Mouse (Mus musculus): ENCODE data around the gene Hist1h2an. TPM values are rescaled to one million over a fixed set of nuclear protein-coding genes. Genes with fewer than 3 reads are reported as not detected.
A peak's percentile ranks its signal among the peaks of the same experiment; 100 is the strongest.
"Not testable (repeated sequence)": the region's sequence is repeated elsewhere in the genome, so short reads cannot be mapped to it uniquely, and the experiment has no call there.

Hist1h2an gene
- polyA plus RNA-seq, 1 experiment from 2014 or later: 2.3 TPM

DNA sequence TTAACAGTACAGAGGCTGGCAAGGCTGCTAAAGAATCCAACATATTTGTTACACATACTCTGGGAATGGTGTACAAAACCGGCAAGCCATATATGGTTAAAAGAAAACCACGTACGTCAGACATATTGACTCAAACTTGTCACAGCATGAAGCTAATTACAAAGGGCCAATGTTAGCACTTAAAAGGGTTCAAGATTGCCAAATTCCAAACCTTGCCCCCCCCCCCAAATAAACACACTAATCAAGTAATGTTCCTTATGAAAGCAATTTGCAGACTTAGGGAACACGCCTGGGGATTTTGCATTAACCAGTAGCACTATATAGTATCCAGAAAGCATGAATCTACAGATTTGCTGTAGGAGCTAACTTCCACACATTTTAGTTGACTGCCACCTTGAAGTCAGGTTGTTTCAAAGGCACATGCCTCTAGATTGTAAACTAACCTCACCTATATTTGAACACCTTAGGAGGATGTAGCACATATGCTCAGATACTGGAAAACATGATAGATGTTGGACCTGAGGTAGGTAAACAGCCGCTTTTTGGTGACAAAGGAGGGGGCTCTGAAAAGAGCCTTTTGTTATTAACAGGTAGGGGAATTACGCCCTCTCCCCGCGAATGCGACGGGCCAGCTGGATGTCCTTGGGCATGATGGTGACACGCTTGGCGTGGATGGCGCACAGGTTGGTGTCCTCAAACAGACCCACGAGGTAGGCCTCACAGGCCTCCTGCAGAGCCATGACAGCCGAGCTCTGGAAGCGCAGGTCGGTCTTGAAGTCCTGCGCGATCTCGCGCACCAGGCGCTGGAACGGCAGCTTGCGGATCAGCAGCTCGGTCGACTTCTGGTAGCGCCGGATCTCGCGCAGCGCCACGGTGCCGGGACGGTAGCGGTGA lies 4.4 kb downstream of the Hist1h2an start:
- H3K36me3 ChIP-seq: not testable (repeated sequence)

DNA sequence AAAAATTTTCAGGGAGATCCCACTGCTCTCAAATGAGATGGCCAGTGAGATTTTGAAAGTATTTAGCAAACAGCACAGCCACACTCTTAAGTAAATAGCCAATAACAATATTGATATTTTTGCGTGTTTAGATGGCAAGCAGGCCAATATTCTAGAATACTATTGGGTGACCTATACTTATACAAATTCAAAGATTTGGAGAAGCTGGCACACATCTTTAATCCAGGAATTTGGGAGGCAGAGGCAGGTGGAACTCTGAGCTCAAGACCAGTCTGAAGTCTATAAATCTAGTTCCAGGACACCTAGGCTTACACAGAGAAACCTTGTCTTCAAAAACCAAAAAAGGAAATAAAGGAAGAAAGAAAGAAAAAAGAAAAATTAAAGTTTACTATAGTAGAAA lies 5.4 kb downstream of the Hist1h2an start:
- H3K4me1 ChIP-seq (replicated peaks): peaks cover 37% of the 10 kb centered on the region
- WGBS: 95% methylated on average over 1 of the region's 1 CpGs
- no peak overlapping the region for H3K27ac ChIP-seq
- no peaks in the 10 kb centered on the region for H3K9me3 ChIP-seq (replicated peaks)
- H3K36me3 ChIP-seq: no peaks in the 10 kb centered on the region
- H3K4me3 ChIP-seq: no peak overlapping the region
- no peaks in the 10 kb centered on the region for H3K27me3 ChIP-seq
- H3K9ac ChIP-seq: no peak overlapping the region
- no peak overlapping the region for H3K4me2 ChIP-seq
- ATAC-seq (replicated peaks; ENCODE audit: insufficient number of reproducible peaks, insufficient read depth, low FRiP score, low read depth): no peak

More for the DNA sequence above, 4.4 kb downstream of the Hist1h2an start:
- Histone ChIP-seq H3K27ac (peak overlapping the region; percentile 73), H3K4me1 (replicated peaks) (peaks cover 37% of the 10 kb centered on the region), H3K4me3 (peak overlapping the region; percentile 51), H3K9ac (peak overlapping the region; percentile 62), H3K4me2 (peak overlapping the region; percentile 76)
- H3K27me3 ChIP-seq; H3K9me3 ChIP-seq (replicated peaks); ATAC-seq (replicated peaks; ENCODE audit: insufficient number of reproducible peaks, insufficient read depth, low FRiP score, low read depth): not testable (repeated sequence)
- WGBS: 1% methylated on average over 14 of the region's 35 CpGs

DNA sequence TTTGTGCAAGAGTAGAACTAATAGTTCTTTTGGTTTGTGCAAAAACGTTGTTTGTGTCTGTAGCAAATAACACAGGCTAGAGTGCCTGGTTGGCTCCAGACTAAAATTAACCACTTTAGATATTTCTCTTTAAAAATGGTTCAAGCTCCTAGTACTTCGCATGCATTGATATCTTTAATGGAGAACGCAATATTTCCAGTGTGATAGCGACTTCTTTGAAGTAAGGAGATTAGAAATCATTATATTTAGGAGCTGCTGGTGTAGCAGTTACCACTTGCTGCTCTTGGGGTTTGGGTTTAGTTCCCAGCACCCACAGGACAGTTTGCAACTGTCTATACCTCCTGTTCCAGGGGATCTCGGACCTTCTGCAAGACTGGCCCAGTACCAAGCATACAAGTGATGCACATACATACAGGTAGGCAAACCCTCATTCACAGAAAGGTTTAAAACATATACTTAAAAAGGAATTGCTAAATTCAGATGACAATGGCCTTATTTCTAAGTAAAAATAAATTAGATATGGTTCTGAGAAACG lies 5.9 kb downstream of the Hist1h2an start:
- H3K27ac ChIP-seq: peak overlapping the region; percentile 89; the same call in 1 of the 2 replicates
- H3K4me1 ChIP-seq (replicated peaks): peaks cover 35% of the 10 kb centered on the region
- no peaks in the 10 kb centered on the region for H3K9me3 ChIP-seq (replicated peaks)
- WGBS: 46% methylated on average over 6 of the region's 6 CpGs
- H3K27me3 ChIP-seq: no peaks in the 10 kb centered on the region
- H3K9ac ChIP-seq: 0 out of 2 replicates have a peak overlapping the region, but pooled peaks have one; percentile 72
- no peak for ATAC-seq (replicated peaks; ENCODE audit: insufficient number of reproducible peaks, insufficient read depth, low FRiP score, low read depth)
- peak overlapping the region; percentile 64; the same call in 1 of the 2 replicates for H3K4me3 ChIP-seq
- H3K36me3 ChIP-seq: no peaks in the 10 kb centered on the region
- H3K4me2 ChIP-seq: peak overlapping the region; percentile 93

DNA sequence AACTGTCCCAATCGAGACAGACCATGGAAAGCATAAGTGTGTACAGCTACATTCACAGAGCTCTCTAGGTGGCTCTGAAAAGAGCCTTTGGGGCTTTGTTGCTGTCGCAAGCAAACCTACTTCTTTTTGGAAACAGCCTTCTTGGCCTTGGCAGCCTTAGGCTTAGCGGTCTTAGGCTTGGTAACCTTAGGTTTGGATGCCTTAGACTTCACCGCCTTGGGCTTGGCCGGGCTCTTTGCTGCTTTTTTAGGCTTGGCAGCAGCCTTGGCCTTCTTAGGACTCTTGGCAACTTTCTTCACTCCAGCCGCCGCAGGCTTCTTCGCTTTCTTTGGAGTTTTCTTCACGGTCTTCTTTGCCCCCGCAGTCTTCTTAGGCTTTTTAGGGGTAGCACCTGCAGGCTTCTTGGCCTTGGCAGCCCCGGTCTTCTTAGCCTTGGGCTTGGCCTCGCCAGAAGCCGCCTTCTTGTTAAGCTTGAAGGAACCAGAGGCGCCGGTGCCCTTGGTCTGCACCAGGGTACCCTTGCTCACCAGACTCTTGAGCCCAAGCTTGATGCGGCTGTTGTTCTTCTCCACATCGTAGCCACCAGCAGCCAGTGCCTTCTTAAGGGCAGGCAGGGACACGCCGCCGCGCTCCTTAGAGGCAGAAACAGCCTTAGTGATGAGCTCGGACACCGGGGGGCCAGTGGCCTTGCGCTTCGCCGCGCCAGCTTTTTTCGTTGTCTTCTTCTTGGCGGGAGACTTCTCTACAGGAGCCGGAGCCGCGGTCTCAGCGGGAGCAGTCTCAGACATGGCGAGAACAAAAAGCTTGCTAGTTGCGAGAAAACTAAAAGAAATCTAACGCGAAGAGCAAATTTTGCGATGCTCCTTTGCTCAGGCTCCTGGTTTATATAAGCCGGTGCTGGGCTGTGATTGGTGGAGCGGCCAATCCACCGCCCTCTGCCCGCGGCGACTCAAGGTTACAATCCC lies 7.0 kb downstream of the Hist1h2an start, which contains the start of gene Hist1h1b:
Gene Hist1h1b (minus strand): TSS at position 859 of the 965 bp plus-strand sequence.
- Histone ChIP-seq H3K4me2 (peak within 1 kb of the TSS; percentile 93), H3K36me3 (no peaks in the 10 kb centered on the region), H3K4me1 (replicated peaks) (peaks cover 30% of the 10 kb centered on the region), H3K27me3 (no peaks in the 10 kb centered on the region), H3K27ac (peak within 1 kb of the TSS; percentile 89), H3K4me3 (peak within 1 kb of the TSS; percentile 64), H3K9ac (peak within 1 kb of the TSS; percentile 72), H3K9me3 (replicated peaks) (no peaks in the 10 kb centered on the region)
- under 1% methylated on average over 44 of the region's 44 CpGs for WGBS
- peak; percentile 52 for ATAC-seq (replicated peaks; ENCODE audit: insufficient number of reproducible peaks, insufficient read depth, low FRiP score, low read depth)

DNA sequence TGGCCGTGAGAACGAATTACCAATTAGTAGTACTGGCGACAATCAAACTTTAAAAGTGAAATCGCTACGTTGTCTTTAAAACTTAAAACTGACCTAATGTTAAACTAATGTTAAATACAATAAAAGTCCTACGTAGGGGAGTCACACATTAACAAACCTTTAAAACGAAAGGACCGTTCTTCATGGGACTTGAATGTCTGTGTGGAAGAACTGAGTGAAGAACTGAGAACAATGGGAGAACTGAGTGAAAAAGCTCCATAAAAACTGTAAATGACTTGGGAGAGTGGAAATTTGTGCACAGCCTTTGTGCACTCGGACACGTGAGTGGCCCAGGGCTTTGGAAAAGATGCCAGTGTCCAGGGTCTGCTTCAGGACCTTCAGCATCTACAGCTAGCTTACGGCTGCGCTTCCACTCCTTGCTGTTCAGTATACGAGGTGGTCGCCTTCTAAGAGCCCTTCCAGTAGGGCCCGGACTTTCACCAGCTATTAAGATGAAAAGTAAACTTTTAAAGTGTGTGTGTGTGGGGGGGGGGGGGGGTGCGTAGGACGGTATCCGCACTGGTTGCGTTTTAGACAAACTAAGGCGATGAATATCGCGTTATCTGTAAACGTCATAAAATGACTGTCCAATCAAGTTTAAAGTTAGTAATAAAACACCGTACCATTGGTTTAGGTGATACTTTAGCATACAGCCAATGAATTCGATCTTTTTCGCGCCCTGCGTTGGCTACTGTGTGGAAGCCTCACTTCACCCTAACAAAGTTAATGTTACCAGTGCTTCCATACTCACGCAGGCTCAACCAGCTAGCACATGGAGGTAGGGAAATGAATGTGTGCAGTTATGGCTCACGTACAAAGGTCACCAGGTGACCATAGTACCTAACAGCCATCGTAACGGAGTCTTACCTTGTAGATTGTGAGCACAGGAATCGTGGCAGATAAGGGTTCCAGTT lies 7.9 kb downstream of the Hist1h2an start:
- ATAC-seq (replicated peaks; ENCODE audit: insufficient number of reproducible peaks, insufficient read depth, low FRiP score, low read depth): peak; percentile 72
- peak overlapping the region; percentile 72 for H3K9ac ChIP-seq
- H3K4me1 ChIP-seq (replicated peaks): peaks cover 26% of the 10 kb centered on the region
- peak overlapping the region; percentile 64 for H3K4me3 ChIP-seq
- no peaks in the 10 kb centered on the region for H3K27me3 ChIP-seq
- H3K36me3 ChIP-seq: no peaks in the 10 kb centered on the region
- H3K9me3 ChIP-seq (replicated peaks): no peaks in the 10 kb centered on the region
- 6% methylated on average over 33 of the region's 33 CpGs for WGBS
- peak overlapping the region; percentile 93 for H3K4me2 ChIP-seq
- H3K27ac ChIP-seq: peak overlapping the region; percentile 89

DNA sequence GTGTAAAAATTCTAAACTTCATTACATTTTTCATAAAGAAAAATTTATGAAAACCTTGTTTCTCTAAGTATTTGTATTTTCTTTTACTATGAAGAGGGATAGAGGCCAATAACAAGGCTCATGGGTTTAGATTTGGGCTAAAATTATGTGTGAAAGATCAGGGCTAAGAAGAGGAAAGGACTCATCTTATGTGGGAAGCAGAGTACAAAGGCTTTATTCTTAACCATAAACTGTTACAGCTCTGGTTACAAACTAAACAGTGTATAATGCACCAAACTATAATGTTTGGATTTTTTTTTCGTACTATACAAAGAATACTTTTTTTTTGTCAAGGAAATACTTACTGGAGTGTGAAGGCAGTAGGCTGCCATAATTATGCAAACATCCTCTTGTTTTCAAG lies 31.3 kb downstream of the Hist1h2an start:
- Histone ChIP-seq H3K27me3 (no peaks in the 10 kb centered on the region), H3K9ac (no peak overlapping the region), H3K27ac (no peak overlapping the region), H3K4me3 (0 out of 2 replicates have a peak overlapping the region, but pooled peaks have one; percentile 11), H3K9me3 (replicated peaks) (no peaks in the 10 kb centered on the region), H3K4me2 (peak overlapping the region; percentile 48), H3K36me3 (no peaks in the 10 kb centered on the region), H3K4me1 (replicated peaks) (peaks cover 20% of the 10 kb centered on the region)
- ATAC-seq (replicated peaks; ENCODE audit: insufficient number of reproducible peaks, insufficient read depth, low FRiP score, low read depth): no peak
- 82% methylated on average over 1 of the region's 1 CpGs for WGBS

DNA sequence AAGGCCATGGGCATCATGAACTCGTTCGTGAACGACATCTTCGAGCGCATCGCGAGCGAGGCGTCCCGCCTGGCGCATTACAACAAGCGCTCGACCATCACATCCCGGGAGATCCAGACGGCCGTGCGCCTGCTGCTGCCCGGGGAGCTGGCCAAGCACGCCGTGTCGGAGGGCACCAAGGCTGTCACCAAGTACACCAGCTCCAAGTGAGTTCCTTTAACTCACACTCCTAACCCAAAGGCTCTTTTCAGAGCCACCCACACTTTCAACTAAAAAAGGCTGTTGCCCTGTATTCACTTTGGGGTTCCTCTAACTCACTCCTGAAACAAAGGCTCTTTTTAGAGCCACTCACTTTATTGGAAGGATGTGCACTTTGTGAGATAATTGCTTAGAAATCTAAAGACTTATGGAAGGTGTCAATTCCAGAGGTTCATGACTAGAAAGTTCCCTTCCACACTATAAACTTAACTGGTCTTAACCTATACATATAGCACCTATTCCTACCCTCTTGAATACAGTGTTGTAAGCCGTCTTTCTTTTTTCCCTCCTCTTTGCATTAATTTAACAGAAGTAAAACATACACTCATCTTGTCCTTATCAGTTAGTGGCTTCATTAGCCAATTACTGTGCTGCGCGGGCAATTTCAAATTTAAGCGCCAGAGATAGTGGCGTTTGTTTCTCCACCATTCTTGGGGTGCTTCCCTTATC lies 32.6 kb downstream of the Hist1h2an start:
- H3K9me3 ChIP-seq (replicated peaks); ATAC-seq (replicated peaks; ENCODE audit: insufficient number of reproducible peaks, insufficient read depth, low FRiP score, low read depth); H3K36me3 ChIP-seq; H3K27me3 ChIP-seq: not testable (repeated sequence)
- H3K4me3 ChIP-seq: peak overlapping the region; percentile 55
- H3K4me2 ChIP-seq: peak overlapping the region; percentile 74
- peak overlapping the region; percentile 57 for H3K9ac ChIP-seq
- 2% methylated on average over 17 of the region's 26 CpGs for WGBS
- H3K4me1 ChIP-seq (replicated peaks): peaks cover 23% of the 10 kb centered on the region
- peak overlapping the region; percentile 92 for H3K27ac ChIP-seq

DNA sequence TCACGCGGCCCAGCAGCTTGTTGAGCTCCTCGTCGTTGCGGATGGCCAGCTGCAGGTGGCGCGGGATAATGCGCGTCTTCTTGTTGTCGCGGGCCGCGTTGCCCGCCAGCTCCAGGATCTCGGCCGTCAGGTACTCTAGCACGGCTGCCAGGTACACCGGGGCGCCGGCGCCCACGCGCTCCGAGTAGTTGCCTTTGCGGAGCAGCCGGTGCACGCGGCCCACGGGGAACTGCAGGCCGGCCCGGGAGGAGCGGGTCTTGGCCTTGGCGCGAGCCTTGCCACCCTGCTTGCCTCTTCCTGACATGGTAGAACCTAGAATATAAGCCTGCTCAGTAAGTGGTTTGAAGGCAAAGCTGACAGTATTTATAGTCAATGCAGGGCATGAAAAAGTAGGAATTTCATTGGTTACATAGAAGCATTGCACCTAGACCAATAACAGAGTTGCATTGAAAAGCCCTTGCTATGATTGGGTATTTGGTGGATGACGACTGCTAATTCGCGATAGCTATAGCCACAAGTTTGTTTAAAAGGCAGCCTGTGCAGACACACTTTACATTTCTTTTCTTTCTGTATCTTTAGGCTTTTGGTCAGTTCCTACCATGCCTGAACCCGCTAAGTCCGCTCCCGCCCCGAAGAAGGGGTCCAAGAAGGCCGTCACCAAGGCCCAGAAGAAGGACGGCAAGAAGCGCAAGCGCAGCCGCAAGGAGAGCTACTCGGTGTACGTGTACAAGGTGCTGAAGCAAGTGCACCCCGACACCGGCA lies 33.3 kb downstream of the Hist1h2an start, which contains the start of the genes Hist1h2ak and Hist1h2bn:
Gene Hist1h2ak (minus strand): TSS at position 304 of the 762 bp plus-strand sequence.
Gene Hist1h2bn (plus strand): TSS at position 600 of the 762 bp plus-strand sequence.
- Histone ChIP-seq H3K4me1 (replicated peaks) (peaks cover 25% of the 10 kb centered on the region), H3K4me3 (peak within 1 kb of the TSS; percentile 55), H3K27ac (peak within 1 kb of the TSS; percentile 92), H3K4me2 (peak within 1 kb of the TSS; percentile 74), H3K9ac (peak within 1 kb of the TSS; percentile 60)
- H3K9me3 ChIP-seq (replicated peaks); H3K27me3 ChIP-seq; H3K36me3 ChIP-seq: not testable (repeated sequence)
- 1% methylated on average over 48 of the region's 50 CpGs for WGBS
- ATAC-seq (replicated peaks; ENCODE audit: insufficient number of reproducible peaks, insufficient read depth, low FRiP score, low read depth): peak; percentile 92

DNA sequence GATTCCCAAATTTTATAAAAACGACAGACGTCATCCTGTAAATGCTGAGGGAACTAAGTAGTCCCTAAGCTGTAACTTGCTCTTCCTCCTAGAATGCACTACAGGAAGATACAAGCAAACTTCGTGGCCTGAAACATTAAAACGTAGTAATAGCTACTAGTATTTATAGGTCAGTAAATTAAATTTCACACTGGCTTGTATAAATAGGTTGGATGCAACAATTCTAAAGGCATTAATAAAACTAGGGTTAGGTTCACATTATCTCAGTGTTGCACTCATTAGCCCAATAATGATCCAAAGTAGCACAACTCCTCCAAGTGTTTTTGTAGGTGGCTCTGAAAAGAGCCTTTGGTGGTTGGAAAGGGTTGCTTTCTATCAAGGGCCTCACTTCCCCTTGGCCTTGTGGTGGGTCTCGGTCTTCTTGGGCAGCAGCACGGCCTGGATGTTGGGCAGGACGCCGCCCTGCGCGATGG lies 33.9 kb downstream of the Hist1h2an start:
- WGBS: 2% methylated on average over 10 of the region's 10 CpGs
- 0 out of 2 replicates have a peak, but pooled peaks have one; percentile 15 for ATAC-seq (replicated peaks; ENCODE audit: insufficient number of reproducible peaks, insufficient read depth, low FRiP score, low read depth)
- H3K9ac ChIP-seq: peak overlapping the region; percentile 60
- no peaks in the 10 kb centered on the region for H3K9me3 ChIP-seq (replicated peaks)
- peak overlapping the region; percentile 74 for H3K4me2 ChIP-seq
- H3K4me1 ChIP-seq (replicated peaks): peaks cover 27% of the 10 kb centered on the region
- no peaks in the 10 kb centered on the region for H3K27me3 ChIP-seq
- peak overlapping the region; percentile 55 for H3K4me3 ChIP-seq
- H3K27ac ChIP-seq: peak overlapping the region; percentile 92
- no peaks in the 10 kb centered on the region for H3K36me3 ChIP-seq
